Mouse (Mus musculus): ENCODE results near the gene Mapk8.

The Mapk8 gene

DNA sequence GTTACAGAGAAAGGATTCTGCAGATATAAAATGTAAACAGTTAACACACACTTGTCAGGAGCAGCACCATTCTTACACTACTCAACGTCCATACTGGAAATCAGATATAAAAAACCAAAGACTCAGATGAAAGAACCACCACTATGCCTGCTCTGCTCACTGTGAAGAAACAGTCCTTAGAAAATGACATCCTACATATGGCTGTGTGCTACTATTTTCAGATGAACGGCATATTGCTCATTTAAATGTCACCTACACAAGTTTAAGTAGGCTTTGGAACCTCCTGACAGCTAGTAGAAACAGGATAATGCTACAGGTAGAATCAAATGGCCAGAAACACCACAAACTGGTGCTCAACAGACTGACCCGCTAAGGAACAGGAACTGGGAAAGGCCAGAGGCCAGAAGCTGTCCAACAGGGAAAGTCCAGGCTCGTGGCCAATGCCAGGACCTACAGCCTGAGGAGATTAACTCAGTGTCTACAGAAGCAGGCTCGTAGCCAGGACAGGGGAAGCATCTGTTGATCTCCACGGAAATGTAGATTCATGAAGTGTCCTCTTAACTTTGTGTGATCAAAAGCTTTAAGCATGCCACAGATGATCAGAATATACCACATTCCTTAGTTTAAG lies 66.0 kb downstream of the Mapk8 start:
- no peak for DNase-seq

DNA sequence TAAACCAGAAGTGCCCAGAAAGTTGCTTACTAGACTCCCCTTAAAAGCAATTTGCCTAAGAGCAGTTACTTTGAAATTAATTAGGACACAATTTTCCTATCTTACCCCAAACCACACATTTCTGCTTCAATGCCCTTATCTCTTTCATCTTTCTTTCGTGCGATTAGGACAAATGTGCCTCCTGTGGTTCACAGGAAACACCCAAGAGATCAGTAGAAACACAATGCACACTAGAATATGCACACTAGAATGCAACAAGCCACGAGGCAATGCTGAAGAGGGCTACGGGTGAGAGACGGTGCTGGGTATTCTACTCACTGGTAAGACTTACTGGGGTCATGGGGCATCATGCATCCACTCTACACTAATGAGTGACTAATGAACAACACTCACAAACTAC lies 68.2 kb downstream of the Mapk8 start:
- no peak for DNase-seq

DNA sequence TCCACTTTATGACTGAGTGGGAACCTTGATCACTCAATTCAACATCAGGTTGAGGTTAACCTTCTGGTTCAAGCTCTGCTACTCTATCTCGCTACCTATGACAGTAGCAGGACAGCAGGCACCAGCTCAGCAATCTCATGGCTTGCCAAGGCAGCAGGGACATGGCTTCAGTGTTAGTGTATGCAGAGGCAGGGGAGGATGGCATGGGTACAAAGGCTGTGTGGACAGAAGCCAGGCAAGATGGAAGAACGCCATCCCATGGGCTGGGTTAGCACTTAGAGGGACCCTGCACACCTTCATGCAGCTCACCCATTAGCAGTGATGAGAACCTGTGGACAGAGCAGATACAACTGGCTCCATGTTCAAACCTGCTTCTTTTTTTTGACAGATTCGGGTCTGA lies 69.7 kb downstream of the Mapk8 start:
- DNase-seq = no peak

DNA sequence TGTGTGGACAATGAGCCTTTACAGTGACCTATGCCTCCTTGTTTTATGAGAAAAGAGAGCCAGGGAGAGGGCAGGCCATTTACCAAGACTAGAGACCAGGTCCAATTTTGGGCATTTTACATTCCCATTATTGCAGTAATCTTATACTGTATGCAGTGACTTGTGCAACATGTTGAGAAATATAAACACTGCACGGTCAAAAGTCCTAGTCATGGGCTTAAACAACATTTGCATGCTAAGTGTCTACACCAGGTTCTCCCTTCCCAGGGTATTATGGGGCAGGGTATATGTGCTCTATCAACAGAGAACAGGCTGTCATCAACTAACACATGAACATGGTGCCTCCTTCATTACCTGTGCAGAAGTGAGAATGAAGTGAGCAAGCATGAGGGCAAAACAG lies 72.9 kb downstream of the Mapk8 start:
- DNase-seq = no peak

DNA sequence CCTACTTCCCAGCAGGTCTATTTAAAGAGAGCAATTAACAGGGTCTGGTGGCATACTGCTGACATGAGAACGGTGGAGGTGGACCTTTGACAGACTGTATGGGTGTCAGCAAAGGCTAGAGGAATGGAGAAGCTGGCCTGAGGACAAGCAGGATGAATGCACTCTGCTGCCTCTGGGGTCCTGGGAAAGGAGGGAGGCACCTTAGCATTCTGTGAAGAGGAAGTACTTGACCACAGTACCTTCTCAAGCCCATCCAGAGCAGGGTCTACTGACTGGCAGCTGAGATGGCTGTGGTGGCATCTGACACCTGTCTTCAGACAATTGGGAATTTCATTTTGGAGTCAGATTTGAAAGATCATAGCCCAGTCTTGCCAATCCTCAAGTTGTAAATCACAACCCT lies 73.7 kb downstream of the Mapk8 start:
- DNase-seq = no peak

DNA sequence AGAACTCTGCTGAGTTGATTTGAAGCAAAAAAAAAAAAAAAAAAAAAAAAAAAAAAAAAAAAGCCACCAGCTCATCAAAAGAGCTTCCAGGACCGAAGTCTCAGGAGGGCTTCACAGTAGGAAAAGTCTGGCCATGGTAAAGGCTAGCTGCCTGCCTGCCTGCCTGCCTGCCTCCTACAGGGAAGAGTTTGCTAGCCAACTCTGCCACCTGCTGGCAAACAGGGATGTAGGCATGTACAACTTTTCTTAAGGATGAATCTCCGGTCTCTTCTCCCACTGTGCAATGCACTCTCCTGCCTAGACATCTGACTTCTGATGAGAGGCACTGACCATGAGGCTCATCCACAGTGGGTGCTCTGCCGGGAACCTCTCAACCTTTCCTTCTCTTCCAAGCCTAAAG lies 75.7 kb downstream of the Mapk8 start:
- DNase-seq = peak; percentile 60

DNA sequence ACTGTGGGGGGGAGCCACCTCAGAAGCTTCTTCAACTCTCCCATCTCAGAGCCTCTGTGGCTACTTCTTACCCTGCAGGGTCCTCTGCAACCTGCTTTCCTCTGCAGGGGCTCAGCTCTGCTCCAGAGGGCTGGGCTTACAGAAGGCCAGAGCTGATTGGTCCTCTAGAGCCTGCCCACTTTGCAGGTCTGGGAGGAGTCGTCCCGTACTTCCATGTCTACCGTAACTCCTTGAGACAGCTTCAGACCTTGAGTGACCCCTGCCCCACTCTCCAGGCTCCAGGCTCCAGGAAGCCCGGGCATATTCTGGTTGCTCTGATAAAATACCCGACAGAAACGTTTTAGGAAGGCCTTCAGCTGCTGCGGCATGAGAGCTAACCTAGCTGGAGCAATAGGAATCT lies 76.9 kb downstream of the Mapk8 start:
- DNase-seq = no peak

DNA sequence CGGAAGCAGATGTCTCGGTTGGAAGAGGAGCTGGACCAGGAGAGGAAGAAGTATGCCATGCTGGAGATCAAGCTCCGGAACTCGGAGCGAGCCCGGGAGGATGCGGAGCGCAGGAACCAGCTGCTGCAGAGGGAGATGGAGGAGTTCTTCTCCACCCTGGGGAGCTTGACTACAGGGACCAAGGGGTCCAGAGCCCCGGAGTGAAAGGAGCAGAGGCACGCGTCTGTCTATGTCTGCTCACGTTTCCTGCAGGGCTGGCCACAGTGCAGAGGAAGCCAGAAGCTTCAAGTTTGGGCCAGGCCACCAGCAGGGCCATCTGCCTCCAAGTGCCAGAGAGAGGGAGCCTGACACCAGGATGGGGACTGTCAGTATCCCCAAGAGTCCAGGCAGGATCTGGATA lies 77.6 kb downstream of the Mapk8 start:
- DNase-seq = no peak

DNA sequence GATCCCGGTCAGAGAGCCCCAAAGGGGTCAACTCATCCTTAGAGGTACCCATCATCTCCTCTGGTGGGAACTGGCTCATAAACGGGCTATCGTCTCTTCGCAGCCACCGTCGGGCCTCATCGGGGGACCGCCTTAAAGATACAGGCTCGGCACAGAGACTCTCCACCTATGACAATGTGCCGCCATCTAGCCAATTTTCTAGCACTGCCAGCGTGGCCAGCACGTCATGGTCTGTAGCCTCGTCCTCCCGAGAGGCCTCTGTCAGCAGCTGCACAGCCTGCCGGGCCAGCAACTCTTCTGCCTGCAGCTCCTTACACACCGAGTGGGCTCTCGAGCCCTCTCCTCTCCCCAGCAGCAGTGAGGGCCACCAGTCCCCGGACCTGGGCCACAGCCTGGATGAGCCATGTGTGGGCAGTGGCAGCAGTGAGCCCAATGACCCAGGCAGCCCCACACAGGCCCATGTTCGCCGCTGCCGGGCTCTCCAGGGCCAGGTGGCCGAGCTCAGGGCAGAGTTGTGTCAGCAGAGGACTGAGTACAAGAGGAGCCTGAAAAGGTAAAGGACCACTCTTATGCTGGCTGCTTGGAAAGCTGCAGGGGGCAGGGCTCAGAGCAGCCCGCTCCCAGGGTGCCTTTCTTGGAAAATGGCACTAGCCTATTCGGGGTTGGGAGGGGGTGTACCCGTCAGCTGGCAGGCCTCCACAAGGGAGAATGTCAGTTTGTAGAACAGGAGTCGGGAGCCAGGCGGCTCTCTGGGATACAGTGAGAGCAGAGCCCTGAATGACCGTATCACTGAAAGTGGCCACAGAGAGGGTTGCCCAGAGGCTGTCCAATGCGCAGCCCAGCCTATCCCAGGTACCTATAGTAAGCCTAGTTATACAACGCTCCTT lies 79.8 kb downstream of the Mapk8 start:
- DNase-seq = no peak

DNA sequence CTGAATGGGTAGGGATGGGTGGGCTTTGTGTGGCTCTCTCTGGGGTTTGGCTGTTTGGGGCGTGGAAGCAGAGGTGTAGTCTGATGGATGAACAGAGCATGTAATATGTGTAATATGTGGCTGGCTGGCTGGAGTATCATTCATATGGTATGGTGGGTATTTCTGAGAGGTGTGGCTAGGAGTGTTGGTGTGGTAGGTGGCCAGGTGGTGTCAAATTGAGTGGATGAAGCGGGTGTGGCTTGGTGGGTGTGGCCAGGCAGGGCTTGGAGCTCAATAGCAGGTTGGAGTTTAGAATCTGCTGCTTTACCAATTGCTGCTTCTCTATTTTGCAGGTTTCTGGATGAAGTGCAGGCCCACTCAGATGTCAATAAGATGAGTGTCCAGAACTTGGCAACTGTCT lies 82.9 kb downstream of the Mapk8 start:
- DNase-seq = no peak

DNA sequence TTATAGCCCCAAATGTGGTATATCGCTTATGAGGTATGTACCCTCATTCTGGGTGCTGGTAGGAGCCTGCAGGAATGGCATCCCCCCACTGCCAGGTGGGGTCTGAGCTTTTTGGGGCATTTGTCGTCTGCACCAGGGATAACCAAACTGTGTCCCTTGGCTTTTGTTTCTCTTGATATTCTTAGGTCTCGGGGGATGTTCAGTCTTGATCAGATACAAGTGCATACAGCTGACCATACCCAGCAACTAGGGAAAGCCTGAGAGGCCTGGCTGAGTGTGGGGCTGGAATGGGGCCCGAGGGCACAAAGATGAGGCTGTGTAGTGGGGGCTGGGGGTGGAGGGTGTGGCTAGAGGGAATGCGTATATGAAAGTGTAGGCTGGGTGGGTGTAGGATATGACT lies 83.3 kb downstream of the Mapk8 start:
- DNase-seq = no peak

DNA sequence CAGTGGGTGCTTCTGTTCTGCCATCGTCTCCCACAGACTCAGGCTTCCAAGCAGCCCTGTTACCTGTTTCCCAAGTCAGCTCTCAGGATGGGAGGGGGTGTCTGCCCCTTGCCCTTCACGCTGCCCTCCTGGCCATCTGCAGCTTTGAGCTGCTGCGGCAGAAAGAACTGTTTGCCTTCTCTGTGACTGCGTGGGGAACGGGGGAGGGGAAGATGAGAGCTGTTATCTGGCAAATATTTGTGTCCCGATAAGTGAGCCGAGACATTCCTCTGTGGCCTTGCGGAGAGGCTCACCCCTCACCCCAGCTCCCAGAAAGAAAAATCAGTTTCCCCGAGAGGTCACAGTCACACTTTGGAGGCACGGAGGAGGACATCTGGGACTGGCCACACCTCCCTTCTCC lies 84.2 kb downstream of the Mapk8 start:
- DNase-seq = no peak

DNA sequence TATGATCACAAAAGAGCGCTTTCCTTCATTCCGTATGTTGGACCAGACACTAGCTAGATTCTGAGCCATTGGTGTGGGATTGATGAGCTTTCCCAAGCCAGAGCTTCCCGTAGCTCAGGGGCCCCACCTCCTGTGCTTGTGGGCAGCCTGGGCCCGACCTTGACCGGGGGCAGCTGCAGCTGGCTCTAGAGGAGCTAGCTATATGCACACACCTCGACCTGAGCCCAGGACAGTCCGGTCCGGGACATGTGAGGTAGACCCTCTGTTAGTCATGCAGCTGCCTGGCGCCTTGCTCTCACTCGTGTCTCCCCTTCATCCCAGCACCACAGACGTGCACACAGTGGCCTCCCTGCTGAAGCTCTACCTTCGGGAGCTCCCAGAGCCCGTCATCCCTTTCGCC lies 84.8 kb downstream of the Mapk8 start:
- DNase-seq = no peak

DNA sequence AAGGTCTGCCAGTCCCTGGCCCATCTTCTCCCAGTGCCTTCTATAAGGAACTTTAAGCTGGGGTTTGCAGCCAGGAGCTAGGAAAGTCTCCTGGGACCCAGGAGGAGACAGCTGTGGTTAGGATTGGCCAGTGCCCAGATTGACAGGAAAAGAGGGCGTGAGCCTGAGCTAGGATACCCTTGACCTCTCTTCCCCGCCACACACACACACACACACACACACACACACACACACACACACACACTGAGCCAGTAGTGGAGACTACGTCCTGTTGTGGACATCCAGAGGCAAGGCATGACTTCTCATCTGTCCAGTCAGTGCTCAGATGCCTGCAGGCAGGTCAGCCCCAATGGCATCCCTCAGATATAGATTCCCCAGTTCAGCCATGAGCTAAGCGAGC lies 85.4 kb downstream of the Mapk8 start:
- no peak for DNase-seq

DNA sequence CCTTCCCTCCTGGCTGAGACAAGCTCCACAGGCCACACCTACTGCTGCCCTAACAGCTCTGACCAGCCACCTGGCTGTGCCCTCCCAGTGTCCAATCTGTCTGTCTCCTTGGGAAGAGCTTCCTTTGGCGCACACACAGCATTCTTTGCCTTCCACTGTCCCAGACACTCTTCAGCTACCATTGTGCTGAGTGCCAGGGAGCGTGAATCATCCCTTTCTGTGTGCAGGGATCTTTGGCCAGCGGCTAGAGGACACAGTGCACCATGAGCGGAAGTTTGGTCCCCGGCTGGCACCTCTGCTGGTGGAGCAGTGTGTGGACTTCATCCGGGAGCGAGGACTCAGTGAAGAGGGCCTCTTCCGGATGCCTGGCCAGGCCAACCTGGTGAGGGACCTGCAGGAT lies 88.1 kb downstream of the Mapk8 start:
- DNase-seq = no peak

DNA sequence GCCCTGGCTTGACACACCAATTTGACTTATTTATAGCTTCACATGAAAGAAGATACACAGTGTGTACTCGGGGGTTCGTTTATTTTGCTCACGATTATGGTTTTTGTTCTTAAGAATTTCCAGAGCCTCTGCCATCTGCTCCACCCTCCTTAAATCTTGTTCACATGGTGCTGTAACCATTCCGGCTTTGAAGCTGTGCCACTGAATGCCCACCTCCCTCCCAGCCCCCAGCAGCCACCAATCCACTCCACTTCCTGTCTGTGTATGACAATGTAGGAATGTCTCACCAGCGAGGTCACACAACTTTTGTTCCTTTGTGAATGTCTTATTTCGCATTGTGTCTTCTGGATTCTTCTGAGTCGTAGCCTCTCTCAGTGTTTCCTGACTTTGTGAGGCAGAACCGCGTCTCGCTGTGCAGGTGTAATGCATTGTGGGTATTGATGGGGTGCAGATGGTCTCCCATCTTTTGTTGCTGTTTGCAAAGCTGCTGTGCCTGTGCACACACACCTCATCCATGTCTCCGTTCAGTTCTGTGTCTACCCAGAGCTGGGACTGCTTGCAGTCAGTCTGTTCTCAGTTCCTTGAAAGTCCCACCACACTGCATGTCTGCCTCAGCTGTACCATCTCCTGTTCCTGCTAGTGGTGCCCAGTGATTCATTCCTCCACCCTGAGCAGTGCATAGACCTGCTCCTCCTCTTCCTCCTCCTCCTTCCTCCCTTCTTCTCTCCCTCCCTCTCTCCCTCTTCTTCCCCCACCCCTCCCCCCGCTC lies 89.2 kb downstream of the Mapk8 start:
- DNase-seq = no peak

DNA sequence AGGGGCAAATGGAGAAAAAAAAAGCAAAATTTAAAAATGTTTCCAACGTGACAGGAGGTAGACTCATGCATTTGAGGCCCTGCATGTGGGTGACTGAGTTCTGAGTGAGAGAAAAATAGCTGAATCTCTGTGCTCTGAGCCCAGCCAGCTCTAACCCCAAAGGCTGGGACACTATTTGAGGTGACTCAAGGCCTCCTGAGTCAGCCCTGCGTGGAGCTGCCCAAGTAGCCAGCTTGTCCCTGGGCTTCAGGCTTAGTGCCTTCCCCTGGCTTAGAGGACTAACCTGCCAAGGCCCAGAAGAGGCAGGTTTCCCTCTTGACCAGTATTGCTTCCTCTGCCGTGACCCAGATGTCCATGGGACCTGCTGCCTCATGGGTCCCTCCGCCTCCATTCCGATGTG lies 91.7 kb downstream of the Mapk8 start:
- DNase-seq = no peak

DNA sequence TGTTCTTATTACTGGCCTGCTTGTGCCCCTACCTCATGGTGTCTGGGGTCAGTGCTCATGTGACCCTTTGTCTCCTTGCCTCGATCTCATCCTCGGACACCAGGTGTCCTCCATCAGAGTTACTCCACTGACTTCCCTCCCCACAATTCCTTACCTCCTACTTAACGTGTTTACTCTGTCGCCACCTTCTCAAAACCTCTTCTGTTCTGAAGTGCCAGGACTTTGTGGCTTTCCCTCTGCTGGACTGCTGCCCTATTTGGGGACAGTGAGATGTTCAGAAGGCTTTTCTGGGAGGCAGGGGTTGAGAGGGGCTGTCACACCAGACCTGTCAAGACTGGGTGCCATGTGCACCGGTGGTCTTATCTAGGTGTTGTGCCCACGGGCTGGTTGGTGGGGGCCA lies 94.1 kb downstream of the Mapk8 start:
- DNase-seq = no peak

DNA sequence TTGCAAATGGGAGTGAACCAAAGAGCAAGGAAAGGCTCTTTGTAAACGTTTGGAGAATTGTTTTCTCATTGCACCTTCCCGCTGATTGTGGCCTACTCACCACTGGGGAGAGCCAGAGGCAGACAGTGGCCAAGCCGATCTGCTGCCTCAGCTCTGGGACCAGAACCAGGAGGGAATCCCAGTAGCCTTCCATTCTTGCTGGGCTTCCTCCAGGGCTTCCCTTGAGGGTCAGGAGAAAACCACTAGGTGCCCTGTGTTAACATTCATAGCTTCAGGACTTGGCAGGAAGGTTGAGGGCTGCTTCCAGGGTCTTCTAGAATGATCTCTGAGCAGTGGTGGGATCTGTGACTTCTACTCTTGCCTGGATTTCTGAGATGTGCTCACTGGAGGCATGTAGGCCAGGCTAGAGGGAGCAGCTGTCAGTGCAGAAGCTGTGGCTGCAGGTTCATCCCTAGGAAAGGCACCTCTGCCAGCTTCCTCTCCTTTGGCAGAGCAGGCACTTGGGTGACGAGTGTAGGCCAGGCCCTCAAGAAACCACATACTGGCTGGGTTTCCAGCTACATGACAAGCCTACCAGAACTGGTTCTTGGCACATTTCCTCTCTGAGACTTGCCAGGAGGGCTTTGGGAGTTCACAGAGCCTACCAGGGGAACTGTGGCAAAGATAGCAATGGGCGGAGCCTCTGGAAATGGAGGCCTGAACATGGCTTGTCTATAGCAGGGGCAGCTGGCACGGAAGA lies 94.8 kb downstream of the Mapk8 start:
- no peak for DNase-seq

DNA sequence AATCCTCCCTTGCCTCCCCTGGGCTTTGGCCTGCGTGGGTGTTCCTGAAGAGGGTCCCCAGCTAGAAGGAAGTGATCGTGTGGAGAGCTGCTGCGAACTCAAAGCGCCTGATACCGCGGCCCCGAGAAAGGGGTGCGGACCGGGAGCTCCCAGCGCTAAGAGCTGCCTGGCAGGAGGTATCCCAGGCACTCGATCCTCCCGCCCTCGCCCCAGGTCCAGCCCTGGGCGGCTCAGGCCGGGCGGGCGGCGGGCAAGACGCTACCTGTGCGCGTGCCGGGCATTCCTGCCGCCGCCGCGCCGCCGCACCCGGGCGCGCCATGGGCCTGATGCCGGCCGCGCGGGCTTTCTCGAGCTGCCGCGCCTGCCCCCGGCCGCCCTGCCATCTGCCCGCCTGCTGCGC lies 95.9 kb downstream of the Mapk8 start:
- DNase-seq = peak; percentile 17

DNA sequence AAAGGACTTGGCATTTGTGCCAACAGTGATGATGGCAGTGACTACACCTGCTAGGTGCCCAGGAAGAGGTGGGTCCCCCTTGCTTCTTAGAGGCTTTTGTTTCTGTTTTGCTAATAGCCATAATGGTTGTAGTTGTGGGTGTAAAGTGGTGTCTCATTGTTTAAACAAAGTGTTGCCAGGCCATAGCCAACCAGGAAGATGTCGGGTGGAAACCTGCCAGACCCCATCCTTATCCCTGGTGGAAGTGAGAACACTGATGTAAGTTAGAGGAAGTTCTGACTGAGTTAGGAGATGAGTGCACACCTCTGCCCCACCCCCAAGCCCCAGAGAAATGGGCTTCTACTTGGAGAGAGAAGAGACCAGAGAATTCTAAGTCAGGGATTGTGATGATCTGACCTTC lies 98.8 kb downstream of the Mapk8 start:
- DNase-seq = no peak

DNA sequence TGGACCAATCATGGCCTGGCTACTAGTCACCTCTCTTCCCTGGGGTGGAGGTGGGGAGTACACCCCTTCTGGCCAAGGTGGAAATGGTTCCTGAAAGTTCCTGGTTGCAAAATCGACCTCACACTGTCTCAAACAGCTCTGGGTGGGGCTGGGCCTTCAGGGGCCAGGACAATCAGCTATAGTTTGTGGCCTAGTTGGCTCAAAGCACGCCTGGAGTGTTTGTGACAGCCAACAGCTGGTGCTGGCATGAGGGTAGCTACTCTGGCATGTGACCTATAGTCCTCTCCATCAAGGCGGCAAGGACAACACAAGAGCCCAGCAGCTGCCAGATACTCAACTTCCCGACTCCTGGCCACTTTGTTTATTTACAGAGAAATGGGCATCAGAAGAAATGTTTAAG lies 99.2 kb downstream of the Mapk8 start:
- DNase-seq = no peak

DNA sequence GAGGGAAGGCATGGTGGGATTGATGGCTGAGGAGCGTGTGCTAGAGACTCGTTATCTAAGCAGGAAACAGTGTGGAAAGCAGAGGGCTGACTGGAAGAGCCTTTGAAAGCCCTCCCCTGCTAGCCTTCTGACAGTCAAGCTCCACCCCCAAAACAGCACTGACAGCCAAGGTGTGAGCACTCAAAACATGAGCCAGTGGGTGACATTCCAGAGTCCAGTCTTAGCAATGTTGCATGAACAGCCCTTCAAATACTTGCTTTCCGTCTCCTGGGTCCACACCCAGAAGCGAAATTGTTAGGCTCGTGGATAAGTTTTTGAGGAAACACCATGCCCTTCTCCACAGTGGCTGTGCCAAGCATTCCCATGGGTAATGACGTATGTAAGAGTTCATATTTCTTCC lies 100.4 kb downstream of the Mapk8 start:
- DNase-seq = no peak

All from thymus, postnatal 4 days (tissue).